Mouse (Mus musculus): Measurements from ENCODE around the gene Gm17387. TPM values are rescaled to one million over a fixed set of nuclear protein-coding genes. Genes with fewer than 3 reads are reported as not detected.
"Not testable (repeated sequence)": the region's sequence is repeated elsewhere in the genome, so short reads cannot be mapped to it uniquely, and the experiment has no call there.

Gm17387 gene
- total RNA-seq, 1 experiment from 2014 or later: not detected

- no peak for DNase-seq
These were observed 11.9 kb upstream of the Gm17387 start for GRCm38 (mm10) chr7:141016707-141017697.

- DNase-seq: not testable (repeated sequence)
These were observed 11.1 kb upstream of the Gm17387 start, which contains the start of gene Ifitm6 for GRCm38 (mm10) chr7:141017824-141018223. Ifitm6 (minus strand) TSS chr7:141017924.

DNA sequence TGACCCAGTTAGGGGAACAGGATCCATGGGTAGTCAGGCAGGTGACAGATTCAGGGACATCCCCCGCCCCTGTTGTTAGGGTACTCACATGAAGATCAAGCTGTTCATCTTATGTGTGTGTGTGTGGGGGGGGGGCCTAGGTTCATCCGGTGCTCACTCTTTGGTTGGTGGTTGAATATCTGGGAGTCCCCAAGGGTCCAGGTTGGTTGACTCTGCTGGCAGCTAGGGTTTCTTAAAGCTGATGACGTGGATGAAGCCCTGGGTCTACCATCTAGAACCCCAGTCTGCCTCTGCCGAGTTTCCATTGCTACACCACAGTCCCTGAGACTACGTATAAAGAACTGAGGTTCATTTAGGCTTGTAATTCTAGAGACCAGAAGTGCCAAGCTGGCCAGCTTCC, 9.9 kb upstream of the Gm17387 start:
- no peak for DNase-seq

DNA sequence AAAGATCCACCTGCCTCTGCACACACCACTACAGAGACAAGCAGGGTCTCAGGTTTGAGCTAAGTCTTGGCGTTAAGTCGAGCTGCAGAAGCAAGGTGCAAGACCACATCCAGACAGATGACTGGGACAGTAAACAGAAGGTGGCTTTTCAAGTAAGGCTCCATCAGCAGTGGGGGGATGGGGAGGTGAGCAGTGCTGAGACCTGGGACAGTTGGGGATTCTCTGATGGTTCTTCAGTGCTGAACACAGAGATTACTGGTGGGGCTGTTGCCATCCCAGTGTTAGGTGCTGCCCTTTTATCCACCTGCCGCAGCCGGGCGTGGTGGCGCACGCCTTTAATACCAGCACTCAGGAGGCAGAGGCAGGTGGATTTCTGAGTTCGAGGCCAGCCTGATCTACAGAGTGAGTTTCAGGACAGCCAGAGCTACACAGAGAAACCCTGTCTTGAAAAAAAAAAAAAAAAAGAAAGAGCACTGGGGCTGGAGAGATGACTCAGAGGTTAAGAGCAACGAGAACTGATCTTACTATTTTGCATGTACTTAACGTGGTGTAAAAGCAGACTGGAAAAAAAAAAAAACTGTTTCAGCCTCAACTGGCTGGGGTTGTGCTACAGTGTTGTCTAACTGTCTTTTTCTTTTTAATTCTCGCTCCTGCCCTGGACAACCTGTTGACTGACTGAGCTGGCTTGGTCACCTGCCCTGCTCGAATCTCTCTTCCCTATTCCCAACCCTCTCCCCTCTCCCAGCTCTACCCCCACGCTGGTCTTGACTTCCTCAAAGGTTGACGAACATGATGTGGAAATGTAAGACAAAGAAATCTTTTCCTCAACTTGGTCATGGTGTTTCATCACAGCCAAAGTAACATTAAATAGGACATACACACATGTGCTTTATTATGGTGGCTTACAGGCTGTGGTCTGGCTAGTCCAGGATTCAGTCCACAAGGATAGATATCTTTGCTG, 7.2 kb upstream of the Gm17387 start:
- no peak for DNase-seq

GRCm38 (mm10) chr7:141024865-141025838, 3.8 kb upstream of the Gm17387 start:
- DNase-seq: no peak

- no peak for DNase-seq
These were observed 2.7 kb upstream of the Gm17387 start for GRCm38 (mm10) chr7:141026097-141026739.

DNA sequence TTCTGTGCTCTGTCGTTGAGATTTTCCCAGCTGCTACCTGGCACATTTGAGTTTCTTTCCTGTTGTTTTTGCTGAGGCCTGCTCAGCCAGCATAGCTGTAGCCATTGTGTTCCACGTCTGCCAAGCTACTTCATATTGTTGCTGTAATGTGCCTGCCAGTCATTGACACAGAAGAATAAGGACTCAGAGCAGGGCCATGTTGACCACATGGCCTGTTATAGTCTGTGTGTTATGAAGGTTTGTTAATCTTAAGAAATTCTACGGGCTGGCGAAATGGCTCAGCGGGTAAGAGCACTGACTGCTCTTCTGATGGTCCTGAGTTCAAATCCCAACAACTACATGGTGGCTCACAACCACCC, 2.2 kb upstream of the Gm17387 start:
- DNase-seq: no peak

- DNase-seq: no peak
These were observed 1.5 kb downstream of the Gm17387 start for GRCm38 (mm10) chr7:141030390-141030789.

DNA sequence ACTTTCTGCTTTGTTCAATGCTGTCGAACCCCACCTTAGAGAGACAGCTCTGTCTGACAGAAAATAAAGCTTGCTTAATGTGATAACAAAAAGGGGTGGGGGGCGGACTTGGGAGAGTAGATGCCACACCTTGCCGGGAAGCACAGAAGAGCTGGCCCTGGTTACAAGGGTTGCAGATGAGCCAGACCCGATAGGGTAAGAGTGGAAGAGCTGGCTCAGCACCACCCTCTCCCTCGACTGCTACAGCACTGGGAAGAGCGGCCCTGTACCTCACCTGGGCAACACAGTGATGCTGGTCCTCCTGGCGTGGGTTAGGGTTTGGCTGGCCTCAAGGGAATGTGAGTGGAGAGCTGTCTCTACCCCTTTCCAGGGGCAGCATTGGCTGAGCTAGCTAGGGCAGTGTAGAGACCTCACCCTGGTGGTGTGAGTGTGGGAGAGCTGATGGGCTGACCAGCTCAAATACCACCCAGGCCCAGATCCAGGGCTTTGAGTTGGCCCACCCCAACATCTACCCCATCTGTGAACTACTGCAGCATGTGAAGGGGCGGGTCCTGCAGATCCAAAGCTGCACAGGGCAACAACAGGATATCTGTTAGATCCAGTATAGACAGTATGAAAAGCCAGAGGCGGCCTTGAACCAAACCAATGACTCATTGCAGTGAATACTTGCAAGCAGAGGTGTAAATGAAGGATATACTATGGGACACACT, 3.7 kb downstream of the Gm17387 start:
- DNase-seq: no peak

DNA sequence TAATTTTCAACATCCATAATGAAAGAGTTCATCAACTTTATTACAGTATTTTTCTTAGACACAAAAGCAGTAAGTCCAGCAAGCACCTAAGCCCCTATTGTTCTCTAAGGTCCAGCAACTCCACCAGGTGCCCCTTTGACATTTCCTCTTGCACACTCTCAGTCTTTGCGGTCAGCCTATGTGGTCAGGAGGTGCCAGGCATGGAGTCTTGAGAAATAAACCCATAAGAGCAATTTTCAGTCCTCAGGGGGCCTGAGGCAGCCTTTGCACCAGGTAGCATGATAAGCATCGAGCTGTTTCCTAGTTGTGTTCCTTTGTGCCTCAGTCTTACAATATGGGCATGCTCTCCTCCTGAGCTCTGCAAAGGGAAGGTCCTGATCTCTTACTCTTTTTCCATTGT, 7.7 kb downstream of the Gm17387 start:
- not testable (repeated sequence) for DNase-seq

DNA sequence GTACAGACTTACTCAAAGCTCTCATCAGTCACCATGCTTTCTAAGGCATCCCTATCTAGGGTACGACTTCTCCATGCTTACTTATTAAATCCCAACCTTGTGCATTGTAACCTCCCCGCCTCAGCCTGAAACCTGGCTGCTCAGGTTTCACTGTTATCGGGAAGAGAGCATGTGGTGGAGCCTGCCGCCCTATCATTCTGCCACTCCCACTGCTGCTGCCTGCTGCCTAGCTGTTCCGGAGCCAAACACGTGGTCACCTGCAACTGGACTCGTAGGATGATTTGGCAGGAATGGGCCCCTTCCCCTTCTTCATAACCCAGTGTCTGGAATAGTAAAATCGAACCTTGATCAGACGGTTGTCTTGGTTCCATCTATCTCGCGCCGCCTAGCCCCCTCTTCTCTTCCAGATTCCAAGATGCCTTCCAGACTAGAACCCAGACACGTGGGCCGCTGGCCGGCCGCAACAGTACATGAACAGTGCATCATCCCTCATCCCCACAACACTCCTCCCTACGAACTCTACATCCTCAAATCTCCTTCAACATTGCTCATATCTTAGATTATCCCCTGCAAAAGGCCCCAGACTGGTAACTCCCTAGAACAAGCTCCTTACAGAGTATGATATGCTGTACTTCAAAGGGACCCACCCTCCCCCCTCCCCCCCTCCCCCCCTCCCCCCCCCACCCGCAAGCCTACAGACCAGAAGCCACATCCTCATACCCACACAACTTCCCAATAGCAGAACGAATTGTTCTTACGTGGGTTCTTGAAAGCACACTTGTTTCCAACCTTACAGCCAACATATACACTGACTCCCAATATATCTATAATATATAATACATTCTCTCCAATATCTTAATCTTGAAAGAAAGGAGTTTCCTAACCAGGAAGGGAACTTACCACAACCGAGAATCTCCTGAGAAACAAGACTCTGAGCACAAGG, 9.4 kb downstream of the Gm17387 start:
- DNase-seq: no peak

DNA sequence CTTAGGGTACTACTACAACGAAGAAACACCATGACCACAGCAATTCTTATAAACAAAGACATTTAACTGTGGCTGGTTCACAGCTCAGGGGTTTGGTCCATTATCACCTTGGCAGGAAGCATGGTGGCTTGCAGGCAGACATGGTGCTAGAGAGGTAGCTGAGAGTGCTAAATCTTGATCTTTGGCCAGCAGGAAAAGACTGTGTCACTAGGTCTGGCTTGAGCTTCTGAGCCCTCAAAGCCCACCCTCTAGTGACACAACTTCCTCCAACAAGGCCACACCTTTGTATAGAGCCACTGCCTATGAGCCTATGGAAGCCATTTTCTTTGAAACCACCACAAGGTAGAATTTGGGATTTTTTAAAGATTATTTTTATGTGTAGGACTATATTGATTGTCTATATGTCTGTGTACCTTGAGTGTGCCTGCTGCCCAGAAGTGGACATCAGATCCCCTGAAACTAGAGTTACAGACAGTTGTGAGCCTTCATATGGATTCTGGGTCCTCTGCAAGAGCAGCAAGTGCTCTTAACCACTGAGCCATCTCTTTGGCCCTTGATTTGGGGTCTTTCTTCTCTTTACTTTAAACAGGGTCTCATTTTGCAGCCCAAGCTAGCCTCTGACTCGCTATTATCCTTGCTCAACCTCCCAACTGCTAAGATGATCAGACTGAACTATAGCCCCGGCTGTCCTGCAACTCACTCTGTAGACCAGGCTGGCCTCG, 10.6 kb downstream of the Gm17387 start:
- no peak for DNase-seq

DNA sequence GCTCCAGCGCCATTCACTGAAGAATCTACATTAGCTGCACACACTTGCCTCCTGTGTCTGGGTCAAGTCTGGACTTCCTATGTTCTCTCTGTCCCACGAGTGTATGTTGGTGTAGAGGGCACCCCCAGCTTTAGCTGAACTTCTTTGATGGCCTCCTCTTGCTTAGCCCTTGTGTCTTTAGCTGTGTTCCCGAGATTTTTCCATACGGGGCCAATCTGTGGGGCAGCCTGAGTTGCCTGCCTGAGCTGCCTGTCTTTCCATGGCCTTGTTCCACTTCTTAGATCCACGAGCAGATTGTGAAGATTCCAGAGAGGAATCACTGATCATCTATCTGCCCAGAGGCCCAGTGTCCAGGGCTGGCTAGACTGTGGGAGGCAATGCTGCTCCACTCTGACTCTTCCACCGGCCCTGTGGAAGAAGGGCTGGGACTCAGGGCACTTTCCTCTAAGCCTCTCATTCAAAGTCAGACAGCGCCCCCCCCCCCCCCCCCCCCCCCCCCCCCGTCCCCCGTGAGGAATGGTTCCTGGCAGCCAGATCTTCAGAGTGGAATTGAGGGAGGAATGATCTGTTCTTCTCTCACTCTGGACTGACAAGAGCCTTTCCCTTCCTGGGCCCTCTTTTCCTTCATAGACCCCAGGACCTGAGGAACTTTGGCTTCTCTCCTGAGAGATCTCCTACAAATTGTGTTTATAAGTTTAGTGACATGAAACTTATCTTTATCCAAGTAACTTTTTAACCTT, 12.1 kb downstream of the Gm17387 start:
- DNase-seq: no peak

GRCm38 (mm10) chr7:141041661-141042060, 12.7 kb downstream of the Gm17387 start:
- peak; percentile 73 for DNase-seq

- DNase-seq: no peak
These were observed 13.6 kb downstream of the Gm17387 start for GRCm38 (mm10) chr7:141042539-141042938.

DNA sequence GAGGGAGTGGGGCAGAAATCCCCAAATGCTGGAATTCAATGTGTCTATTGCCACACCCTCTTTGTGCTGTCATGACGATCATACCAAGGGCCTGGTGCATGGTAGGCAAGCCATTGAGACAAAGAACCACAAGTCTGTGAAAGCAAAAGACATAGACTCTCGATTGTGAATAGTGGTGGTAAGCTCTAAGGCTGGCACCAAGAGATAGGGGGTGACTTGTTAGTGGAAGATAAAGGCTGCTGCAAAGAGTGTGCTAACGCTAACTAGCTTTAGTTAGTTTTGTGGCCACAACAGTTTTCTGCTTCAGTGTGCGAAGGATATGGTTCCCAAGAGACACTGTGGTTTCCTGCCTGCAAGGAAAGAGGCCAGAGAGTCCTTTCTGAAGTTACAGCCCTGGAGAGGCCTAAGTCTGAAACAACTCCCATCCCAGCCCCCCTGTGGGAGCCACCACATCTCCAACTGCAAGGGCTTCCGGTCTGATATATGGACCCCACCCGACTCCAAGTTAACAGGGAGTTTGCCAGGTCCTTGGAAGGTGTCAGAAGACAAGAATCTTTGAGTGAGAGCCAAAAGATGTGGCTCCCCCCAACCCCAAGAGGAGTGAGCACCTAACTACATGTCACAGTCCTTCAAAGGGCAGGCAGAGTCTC, 18.1 kb downstream of the Gm17387 start:
- DNase-seq: no peak

DNA sequence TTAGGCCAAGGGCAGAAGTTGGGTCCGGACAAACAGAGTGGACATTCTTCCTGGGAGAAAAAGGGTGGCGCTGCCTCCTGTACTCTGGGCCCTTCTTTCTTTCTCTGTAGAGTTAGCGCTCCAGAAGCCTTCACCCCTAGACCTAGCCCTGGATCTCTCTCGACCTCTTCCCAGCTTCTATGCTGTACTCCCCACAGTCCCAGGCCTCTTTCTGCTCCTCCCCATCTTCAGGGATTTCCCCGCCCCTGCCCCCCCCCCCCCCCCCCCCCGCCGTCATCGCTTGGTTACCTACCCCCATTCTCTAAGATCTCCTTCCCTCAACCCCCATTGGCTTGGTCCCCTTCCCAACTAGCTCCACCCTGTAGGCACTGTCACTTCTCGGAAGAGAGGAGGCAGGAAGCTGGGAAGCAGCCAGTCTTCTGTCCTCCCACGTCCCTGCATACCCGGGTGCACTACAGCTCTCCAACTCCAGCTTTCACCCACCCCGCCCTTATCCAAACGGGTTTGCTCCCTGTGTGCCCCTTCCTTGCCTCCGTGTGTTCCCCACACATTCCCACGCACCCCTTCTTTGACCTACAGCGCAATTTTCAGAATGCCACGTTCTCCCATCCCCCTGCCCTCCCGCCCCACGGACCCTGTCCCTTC, 18.8 kb downstream of the Gm17387 start:
- peak; percentile 58 for DNase-seq
